Mouse (Mus musculus) adrenal gland, adult (tissue): ENCODE results near the gene Pdia4.

Experiments
- DNase-seq, 2 experiments: peaks; one replicate each; pipeline ENCODE4 v3.0.0; 2022 to 2023; ENCODE audit warnings: low spot score in 1 of 2; ENCODE audit not compliant: inconsistent age in 2 of 2

Gene Pdia4

GRCm38 (mm10) chr6:47812271-47812915 is 837 bp downstream of the Pdia4 start:
- no peak for DNase-seq

GRCm38 (mm10) chr6:47811324-47811723 is 1.9 kb downstream of the Pdia4 start:
- DNase-seq = no peak

GRCm38 (mm10) chr6:47810181-47810580 is 3.0 kb downstream of the Pdia4 start:
- no peak for DNase-seq

GRCm38 (mm10) chr6:47809053-47809452 is 4.2 kb downstream of the Pdia4 start:
- no peak for DNase-seq

GRCm38 (mm10) chr6:47808545-47808944 is 4.7 kb downstream of the Pdia4 start:
- no peak for DNase-seq

- no peak for DNase-seq
Observed at GRCm38 (mm10) chr6:47807419-47807818, 5.8 kb downstream of the Pdia4 start.

GRCm38 (mm10) chr6:47805520-47805919 is 7.7 kb downstream of the Pdia4 start:
- DNase-seq = no peak

- peak; percentile 43 to 79 for DNase-seq
Observed at GRCm38 (mm10) chr6:47799079-47799478, 14.2 kb downstream of the Pdia4 start.

GRCm38 (mm10) chr6:47794106-47794830 is 19.0 kb downstream of the Pdia4 start:
- peak in 1 of 2 experiments; percentile 57 for DNase-seq

GRCm38 (mm10) chr6:47793284-47793683 is 19.9 kb downstream of the Pdia4 start:
- no peak for DNase-seq

- no peak for DNase-seq
Observed at GRCm38 (mm10) chr6:47792533-47792932, 20.7 kb downstream of the Pdia4 start.

- DNase-seq = peak; percentile 57 to 79
Observed at GRCm38 (mm10) chr6:47790745-47791144, 22.5 kb downstream of the Pdia4 start.

GRCm38 (mm10) chr6:47788821-47789220 is 24.4 kb downstream of the Pdia4 start:
- peak in 1 of 2 experiments; percentile 72 for DNase-seq

- peak; percentile 89 to 97 for DNase-seq
Observed at GRCm38 (mm10) chr6:47787941-47788736, 25.1 kb downstream of the Pdia4 start.

GRCm38 (mm10) chr6:47784707-47785412 is 28.4 kb downstream of the Pdia4 start:
- peak in 1 of 2 experiments; percentile 40 for DNase-seq

- DNase-seq = peak in 1 of 2 experiments; percentile 93
Observed at GRCm38 (mm10) chr6:47781091-47781968, 31.9 kb downstream of the Pdia4 start.

- no peak for DNase-seq
Observed at GRCm38 (mm10) chr6:47780576-47781013, 32.6 kb downstream of the Pdia4 start.

- DNase-seq = peak; percentile 31 to 65
Observed at GRCm38 (mm10) chr6:47771760-47772159, 41.5 kb downstream of the Pdia4 start.

GRCm38 (mm10) chr6:47771113-47771512 is 42.1 kb downstream of the Pdia4 start:
- DNase-seq = peak; percentile 10 to 31

GRCm38 (mm10) chr6:47769861-47770260 is 43.4 kb downstream of the Pdia4 start:
- peak; percentile 10 to 51 for DNase-seq
